Mouse (Mus musculus) cerebellum, adult (tissue): ENCODE results near the gene Ostm1.

Source experiments
- ATAC-seq: cut with Nextera tagmentation; 2 replicates; pipeline ENCODE4 v1.9.2; 2017; ENCODE audit warnings: mild to moderate bottlenecking, moderate library complexity, mixed read lengths; ENCODE audit not compliant: insufficient number of reproducible peaks, low FRiP score, low TSS enrichment

Ostm1 gene

DNA sequence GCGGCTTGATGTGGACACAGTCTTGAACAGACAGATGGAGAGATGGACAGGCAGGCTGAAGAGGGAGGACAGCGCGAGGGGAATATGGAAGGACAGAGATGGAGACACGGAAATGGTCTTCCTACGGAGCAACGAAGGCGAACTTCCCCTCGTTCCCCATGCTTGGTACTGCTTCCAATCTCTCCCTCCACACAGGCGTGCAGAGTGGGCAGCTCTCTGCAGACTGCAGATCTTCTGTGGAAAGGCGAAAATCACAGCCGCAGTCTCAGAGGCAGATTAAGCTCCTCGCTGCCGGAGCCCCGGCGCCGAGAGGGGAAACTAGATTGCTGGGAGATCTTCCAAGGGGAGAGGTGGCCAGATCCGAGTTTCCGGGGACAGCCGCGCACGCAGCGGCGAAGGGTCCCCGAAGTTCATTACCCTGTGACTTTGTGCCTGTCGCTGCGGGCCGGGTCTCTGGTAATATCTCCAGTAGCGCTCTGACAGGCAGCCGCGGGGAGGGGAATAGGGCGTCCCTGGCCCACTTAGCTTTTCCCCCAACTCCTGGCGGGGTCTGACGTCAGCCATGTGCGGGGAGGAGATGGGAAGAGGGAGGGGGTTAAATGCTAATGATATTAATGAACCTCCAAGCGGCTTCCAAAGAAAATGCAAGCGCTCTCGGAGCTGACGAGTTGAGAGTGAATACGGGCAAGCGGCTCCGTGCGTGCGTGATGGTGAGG, at the start of gene Ostm1, which contains the start of gene Nr2e1:
Ostm1 (plus strand) TSS at position 666 of the 716 bp plus-strand sequence.
Nr2e1 (minus strand) TSS at position 476 of the 716 bp plus-strand sequence.
- no peak for ATAC-seq

DNA sequence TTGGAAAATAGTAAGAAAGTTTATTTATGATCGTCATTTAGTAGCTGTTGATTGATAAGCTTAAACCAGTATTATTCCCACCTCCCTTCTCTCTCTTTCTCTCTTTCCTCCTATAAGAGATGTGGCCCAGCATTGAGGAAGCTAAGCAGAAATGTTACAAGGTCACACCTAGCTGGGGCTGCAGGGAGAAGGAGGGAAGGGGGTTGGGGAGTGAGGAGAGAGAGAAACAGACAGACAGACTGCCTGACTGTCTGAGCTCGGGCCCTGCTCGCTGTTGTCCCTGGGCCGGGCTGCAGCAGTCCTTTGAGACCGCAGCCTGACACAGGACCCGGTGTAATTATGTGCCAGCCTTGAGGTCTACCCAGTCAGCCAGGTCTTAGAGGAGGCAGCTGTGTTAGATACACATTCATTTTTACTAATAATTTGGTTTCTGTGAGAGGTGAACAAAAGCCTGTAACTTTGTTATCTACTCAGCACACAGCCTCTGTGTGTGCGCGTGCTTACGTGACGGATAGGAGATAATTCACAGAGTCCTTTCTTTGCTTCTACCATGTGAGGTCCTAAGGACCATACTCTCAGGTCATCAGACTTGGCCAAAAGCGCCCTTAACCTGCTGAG, 49.7 kb upstream of the Ostm1 start:
- no peak for ATAC-seq

DNA sequence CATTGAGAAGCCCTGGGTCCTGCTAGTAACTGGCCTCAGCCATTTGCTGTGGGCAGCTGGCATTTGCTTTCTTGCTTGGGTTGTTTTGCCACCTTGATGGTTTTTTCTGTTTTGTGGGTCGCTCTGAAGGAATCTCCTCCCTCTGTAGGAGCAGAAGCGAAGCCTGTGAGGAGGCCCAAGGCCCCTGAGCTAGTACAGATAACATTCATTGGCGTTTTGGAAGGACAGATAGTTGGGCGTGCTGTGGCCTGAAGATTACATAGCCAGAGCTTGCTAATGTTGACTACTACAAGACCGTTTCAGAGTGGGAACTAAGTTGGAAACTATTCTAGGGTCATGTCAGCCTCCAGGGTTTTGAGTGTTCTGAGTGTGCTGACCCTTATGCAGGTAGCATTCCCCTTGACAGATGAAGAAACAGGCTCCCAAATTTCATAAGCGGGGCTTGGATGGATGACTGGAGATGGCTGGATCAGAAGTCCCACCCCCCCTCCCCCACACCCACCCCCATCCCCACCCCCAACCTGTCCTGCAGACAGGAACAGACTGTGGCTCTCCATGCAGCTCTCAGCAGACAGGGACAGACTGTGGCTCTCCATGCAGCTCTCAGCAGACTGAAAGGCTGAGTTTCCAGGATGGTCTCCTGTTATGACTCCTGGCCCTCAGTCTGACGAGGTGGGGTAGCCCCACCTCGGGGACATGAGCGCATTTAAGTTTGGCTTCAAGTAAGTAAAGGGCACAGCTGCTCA, 45.9 kb upstream of the Ostm1 start:
- no peak for ATAC-seq

DNA sequence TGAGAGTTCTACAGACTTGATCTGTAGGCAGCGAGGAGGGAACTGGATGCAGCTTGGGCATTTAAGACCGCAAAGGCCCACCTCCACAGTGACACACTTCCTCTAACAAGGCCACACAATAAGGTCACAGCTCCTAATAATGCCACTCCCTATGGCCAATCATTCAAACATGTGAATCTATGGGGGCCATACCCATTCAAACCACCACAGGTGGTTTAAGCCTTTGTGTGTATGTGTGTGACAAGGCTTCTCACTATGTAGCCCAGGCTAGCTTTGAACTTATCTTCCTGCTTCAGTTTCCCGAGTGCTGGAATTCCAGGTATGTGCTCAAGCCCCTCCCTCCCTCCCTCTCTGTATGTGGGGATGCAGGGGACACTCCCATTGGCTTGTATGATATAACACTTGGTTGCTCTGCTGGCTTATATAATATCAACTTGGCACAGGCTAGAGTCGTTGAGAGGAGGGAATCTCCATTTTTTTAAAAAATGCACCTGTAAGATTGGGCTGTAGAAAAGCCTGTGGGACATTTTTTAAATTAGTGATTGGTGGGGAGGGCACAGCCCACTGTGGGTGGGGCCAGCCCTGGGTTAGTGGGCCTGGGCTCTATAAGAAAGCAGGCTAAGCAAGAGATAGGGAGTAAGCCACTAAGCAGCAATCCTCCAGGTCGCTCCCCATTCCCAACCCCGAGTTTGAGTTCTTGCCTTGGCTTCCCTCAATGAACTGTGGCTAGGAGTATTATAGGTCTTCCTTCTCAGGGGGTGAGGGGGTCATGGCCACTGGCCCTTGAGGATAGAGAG, 37.7 kb upstream of the Ostm1 start:
- no peak for ATAC-seq

DNA sequence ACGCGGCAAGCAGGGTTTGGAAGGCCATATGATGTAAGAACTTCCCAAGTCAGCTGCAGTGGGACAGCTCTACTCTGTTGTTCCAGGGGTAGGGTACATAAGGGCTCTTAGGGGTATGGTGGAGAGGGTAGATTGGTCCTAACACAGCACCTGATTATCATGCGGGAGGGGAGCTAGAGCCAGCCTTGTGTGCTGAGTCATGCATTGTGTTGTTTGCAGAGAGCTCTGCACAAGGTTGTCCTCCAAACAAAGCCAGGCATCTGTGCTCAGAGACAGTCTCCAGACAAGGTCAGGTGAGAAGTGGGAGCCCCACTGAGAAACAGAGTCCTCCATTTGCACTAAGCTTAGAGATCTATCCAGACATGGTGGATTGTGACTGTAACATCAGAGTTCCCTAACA, 37.1 kb upstream of the Ostm1 start:
- ATAC-seq, result no peak

DNA sequence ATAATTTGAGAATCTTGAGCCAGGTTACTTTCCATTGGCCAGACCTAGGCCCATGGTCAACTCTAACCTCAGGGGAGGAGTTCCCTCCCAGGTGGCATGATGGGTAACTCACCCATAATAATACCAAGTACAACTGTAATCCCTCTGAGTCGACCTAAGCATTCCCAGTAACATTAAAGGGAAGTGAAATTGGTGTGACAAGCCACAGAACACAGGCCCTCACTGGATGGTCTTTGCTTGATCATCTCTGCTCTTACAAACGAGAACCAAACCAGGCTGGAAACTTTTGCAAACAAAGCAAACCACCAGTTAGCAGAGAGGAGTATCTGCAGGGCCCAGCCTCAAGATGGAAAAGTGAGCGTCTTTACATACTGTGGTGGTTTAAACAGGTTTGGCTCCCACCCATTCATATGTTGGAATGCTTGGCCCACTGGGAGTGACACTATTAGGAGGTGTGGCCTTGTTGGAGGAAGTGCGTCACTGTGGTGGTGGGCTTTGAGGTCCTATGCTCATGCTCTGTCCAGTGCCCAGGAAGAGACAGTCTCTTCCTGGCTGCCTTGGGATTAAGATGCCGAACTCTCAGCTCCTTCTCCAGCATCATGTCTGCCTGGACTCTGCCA, 23.9 kb upstream of the Ostm1 start:
- ATAC-seq, result no peak

DNA sequence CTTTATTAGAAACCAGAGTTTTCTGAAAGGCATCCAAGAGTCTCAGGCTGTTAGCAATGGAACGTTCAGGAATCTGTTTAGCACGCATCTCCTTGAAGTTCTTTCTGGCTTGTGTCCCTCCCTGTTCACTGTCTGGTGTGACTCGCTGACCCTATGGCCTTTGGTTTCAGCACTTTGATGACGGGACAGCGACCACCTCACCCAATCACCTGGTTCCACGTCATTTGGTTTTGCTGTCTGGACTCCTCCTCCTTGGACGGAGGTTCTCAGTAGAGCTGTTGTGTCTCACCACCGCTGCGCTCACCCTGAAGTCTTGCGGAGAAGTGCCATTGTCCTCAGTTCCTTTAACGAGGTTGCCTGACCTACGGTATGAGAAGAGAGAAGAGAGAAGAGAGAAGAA, 21.4 kb upstream of the Ostm1 start:
- no peak for ATAC-seq

DNA sequence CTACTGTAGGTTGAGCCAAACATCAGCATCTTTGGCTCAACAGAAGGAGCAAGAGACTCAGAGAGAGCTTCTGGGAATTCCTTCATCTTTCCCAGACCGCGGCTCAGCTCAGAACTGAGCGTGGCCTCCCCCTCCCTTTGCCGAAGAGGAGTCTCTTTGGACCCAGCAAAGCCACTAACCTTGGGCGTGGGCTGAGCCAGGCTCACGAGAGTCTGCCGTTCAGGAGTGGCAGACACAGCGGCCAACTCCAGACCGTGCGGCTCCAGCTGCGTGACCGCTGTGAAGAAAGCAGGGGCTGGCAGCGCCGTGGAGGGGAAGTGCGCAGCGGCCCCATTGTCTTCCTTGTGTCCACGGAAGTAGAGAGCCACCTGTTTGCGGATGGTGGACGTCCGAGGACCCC, 11.1 kb upstream of the Ostm1 start:
- ATAC-seq, result no peak

DNA sequence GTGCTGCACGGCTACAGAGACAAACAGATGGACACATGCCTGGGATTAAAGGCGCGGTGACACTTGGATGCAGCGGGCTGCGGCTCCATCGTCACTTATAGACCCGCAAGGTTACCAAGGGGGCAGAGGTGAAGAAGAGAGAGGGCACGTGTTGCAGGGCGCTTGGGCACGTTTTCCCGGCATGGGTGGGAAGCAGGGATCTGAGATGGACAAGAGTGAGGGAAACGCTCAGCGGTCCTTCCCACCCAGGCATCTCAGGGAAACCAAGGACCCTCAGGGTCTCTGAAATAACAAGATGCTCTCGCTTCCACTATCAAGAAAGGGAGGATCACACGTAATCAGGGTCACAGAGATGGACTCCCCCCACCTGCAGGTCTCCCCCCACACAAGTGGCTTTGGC, 10.7 kb upstream of the Ostm1 start:
- no peak for ATAC-seq

DNA sequence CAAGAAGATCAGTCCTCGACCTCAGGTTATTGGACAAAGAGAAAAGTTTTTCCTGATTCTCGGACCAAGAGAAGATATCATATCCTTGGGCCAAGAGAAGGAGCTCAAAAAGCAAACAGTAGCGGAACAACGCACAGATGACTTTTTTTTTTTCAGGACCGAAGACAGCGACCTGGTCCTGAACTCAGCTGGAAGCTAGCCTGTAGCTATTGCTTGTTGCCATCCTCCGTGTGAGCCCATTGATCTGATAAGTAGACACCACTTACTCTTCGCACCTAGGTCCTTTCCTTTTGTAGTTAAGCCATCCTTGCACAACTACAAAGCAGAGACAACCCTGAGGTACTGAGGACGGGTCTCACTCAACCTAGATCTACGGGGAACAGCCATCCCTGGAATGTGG, 9.0 kb upstream of the Ostm1 start:
- ATAC-seq, result no peak

DNA sequence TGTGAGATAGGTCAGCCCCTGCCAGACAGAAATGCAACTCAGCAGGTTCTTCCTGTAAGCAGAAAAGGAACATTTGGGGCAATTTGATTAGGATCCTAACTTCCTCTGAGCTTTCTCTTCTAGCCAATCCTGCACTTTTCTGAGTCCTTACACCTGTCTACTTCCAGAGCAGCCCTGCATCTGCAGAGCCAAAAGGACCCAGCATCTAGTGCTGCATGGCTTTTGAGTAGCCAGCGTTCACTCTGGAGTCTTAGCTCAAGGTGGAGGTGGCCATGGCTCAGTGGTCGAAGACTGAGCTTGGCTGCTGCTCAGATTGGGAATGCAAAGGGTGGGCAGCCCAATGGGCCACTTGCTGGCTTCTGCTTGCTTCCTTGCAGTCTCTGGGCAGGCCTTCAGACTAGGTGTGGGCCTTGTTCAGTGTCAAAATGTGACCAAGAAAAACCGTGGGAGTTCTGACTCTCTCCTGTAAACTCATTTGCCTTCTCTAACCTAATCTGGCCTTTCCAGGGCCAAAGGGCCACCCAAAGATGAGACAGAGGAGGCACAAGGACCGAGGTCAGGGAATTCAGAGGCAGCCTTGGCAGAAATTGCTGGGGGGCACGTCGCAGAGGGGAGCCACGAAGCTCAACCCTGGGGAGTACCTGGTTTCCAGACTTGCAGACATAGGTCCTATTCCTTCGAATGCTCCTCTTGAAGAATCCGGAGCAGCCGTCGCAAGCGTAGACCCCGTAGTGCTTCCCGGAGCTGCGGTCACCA, 5.9 kb upstream of the Ostm1 start:
- no peak for ATAC-seq

DNA sequence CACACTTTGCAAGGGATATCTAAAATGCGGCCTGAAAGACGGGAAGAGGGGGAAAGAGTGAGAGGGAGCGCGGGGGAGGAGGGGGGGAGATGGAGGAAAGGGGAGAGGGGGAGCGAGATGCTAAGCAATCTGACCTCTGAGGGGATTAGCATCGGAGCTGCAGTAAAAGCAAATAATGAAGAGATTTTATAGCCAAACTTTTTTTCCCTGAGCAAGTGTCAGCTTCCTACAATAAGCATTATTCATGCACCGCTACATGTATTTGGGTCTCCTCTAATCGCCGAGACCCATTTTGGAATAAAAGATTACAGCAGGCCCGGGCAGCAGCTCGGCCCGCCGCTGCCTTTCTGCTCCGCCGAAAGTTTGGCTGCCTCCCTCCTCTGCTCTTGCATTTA, 5.3 kb upstream of the Ostm1 start:
- ATAC-seq, result no peak

DNA sequence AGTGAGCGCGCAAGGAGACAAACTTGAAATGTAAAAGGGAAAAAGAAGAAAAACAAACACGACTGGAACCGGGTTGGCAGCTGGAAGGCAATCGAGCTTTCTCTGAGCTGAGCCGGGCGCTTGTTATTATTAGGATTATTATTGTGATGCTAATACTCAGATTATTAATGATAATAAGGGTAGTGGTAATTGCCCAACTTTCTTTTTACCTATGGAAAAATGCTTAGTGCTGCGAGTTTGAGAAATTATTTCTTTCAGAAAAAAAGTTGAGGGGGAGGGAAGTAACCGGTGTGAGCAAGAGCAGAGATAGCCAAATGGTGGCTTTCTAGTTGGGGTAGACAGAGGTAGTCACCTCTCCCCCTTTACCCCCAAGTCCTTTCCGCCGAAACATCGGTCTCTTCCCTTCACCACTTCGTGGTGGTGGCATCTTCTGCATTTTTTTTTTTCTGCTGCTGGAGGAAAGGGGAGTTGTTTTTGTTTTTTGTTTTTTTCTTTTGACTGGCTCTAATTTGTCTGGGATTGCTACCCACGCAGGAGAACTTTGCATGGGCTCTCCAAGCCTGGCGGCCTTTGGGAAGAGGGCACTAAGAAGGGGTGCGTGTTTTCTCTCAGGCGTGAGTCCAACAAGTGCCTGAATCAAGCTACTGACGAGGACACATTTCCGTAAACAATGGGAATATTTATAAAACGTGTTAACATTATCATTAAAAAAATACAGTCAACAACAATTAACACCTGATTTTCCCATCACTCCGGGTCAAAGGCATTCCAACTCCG, 4.7 kb upstream of the Ostm1 start:
- no peak for ATAC-seq

DNA sequence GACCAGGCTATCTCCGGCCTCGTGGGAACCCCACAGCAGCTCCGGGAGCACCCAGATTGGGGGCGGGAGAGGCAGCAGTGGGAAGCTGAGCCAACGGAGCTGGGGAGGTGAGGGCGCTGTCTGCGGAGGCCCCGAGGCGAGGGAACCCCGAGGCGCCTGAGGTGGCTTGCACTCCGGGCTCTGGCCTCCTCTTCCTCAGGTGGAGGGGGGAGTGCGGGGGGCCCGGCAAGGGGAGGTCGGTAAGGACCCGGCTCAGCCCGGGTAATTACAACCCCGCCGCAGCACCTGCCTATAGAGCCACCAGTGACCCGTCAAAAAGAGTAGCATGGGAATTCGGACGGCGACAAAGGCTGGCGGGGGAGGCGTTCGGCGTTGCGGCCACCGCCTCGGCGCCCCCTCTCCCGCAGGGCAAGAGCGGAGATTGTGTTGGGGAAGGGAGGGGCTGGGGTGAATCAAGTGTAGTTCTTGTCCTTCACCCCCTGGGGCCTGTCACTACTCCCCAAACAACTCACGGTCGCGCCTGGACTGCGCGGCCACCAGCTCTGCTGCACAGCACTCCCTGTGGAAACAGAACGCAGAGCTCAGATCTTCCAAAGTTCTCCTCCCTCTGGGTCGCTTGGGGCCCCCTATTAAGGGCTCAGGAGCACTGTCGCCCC, 4.0 kb upstream of the Ostm1 start:
- no peak for ATAC-seq

DNA sequence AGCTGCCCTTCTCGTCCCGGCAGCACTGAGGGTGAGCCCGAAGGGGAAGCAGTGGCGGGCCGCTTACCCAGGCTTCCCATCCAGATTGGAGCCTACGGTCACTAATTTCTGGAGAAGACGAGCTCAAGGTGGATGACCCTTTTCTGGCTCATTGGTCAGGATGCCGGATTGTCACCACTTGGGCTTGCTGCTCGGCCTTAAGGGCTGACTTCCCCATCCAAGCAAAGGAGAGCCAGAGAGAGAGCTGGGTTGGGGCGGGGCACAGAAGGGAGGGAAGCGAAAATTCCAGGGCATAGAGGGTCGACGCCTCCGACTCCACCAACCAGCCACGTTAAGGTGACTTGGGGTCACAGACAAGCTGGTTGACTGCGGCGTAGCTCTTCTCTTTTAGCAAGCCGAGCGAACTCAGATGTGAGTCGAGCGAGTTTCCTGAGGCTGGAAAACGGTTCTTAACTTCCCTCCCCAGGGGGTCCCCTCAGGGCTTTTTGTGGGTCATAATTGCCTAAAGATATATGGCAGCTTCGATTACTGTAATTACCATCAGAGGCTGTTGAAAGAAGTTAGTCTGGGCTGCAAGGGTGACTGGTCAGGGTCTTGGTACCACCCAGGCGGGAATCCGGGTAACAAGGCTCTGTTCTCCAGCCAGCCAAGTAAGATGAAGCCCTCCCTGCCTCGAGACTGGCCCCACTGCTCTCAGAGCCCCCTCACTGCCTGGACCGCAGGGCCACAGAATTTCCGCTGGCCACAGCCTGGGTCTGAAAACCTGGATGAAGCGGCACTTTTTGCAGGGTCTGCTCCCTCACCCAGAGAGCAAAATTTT, 3.3 kb upstream of the Ostm1 start:
- no peak for ATAC-seq

DNA sequence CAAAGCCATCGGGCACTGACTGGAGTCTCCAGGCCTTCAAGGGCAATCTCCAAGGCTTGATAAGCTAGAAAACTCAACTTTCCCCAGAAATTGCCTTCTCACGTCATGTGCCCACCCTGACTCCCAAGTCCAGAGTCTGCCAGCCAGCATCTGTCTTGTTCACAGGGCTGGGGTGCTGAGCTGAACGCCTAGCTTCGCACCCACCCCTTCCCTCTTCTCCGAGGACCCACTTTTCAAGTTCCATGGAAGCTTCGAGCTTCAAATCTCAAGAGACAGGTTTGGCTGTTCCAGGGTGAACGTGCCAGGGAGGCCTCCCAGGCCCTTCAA, 2.7 kb upstream of the Ostm1 start:
- no peak for ATAC-seq

DNA sequence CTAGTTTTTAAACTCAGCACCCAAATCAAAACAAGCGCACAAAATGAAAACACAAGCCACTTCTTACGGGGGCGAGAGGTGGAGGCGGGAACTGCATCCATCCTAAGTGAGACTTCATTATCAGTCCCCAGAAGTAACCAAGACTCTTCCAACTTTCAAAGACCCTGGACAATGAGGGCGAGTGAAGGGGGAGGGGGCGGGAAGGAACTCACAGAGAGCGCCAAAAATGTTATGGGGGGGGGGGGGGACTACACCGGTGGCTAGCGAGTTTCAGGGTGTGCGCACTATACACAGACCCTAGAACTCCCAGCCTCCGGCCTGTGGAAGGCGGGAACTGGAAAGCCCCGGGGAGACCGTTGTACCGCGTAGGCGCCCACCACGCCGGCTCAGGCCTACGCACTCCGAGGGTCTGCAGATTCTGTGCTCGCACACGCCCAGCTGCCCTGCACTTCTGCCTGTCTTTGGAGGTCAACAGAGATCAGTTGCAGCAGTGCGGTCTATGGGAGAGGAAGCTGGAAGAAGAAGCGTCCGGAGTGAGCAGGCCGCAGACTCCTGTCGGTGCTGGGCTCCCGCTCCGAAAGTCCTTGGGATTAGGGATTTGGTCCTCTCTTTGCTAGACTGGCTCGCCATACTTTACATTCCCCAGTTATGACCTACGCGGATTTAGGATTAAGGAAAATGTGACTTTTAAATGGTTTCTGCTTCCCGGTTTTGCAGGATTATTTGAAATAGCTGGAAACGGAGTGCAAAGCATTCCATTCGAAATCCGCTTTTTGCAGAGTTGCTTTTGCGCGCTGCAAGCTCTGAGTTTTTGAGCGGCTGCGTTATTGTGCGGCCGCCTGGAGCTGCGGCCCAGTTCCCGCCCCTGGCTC, 1.7 kb upstream of the Ostm1 start:
- no peak for ATAC-seq
